Mouse (Mus musculus): ENCODE data around the gene Rtn4.
"Not testable (repeated sequence)": the region's sequence is repeated elsewhere in the genome, so short reads cannot be mapped to it uniquely, and the experiment has no call there.

Gene Rtn4

GRCm38 (mm10) chr11:29692683-29693272 is at the start of gene Rtn4:
TSS of gene Rtn4 (plus strand) at chr11:29692947.
- peak; percentile 97 for DNase-seq

DNA sequence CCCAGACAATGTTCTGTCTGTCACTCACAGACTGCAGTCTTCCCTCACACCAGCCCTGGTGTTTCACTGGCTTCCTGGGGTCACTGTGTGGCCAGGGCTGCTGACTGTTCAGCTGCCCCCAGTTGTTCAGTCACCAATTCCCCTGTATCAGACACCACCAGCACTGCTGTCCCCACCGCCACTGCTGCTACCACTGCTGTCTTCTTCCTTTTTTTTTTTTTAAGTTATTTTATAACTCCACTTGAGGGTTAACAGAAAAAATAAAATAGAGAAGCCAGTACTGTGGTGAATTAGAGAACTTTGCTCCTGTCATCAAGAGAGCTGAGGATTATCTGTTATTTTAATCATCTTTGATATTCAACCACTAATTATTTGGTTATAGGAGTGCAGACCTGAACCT is 48.3 kb upstream of the Rtn4 start:
- no peak for DNase-seq

DNA sequence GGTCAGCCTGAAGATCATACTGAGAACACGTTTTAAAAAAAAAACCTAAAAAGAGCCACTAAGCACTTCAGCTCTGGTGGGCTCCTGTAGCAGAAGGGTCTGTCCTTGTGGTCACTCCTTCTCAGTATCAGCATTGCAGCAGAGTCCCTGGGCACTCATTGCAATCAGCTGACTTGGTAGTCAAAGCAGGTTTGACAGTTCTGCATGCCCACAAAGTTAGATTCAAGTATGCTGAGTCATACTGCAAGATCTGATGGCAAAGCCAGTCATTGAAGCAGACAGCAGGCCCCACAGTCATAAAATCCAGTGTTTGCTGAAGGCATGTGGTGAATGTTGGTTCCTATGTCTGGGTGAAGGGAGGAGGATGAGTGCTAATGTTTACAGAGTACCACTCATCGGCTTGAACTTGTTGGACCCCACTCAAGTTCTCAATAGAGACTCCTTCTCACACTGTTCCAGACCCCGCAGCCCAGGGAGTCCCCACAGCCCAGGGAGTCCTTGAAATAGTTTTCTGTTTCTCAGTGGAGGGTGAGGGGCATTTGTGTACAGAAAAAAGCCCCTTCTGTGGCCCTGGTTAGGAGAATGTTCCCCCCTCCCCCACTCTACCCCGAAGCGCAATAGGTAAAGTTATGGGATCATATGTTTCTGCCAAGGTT is 47.2 kb upstream of the Rtn4 start:
- no peak for DNase-seq

- no peak for DNase-seq
Observed at GRCm38 (mm10) chr11:29647568-29648319, 45.0 kb upstream of the Rtn4 start.

- DNase-seq, result not testable (repeated sequence)
Observed at GRCm38 (mm10) chr11:29655381-29655780, 37.4 kb upstream of the Rtn4 start.

DNA sequence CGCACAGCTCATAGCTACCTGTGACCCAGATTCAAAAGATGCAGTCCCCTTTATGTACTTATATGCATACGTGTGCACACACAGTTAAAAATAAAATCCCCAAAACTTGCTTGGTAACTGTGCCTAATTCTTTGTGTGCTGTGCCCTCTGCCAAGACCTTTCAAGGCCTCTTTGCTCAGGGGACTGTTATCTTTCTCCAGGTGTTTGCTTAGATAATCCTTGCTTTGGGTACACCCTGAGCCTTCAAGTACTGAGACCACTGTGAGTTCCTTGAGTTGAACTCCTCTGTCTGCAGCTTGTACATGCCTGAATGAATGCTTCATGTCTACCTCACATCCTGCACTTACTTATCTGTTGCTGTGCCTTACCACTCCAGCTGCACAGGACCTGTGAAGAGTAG is 32.0 kb upstream of the Rtn4 start:
- DNase-seq, result no peak

- no peak for DNase-seq
Observed at GRCm38 (mm10) chr11:29667634-29668033, 25.1 kb upstream of the Rtn4 start.

GRCm38 (mm10) chr11:29669706-29670105 is 23.0 kb upstream of the Rtn4 start:
- no peak for DNase-seq

DNA sequence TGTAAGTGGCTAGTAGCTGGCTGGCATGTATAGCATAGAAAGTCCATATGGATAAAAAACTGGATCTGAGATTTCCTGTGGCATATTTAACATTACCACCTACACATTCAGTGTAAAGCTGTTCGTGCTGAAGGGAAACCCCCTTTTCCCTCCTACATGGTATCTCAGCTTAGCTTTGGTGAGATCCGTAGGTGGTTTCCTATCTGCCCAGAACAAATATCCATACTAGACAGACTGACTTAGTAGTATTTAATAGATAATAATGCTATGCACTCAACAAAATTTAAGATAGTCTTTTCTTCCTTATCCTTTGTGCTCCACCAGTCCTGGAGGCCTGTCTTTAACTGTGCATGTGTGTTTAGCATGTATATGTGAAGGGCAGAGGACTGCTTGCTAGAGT is 19.4 kb upstream of the Rtn4 start:
- no peak for DNase-seq

- no peak for DNase-seq
Observed at GRCm38 (mm10) chr11:29676718-29677117, 16.0 kb upstream of the Rtn4 start.

DNA sequence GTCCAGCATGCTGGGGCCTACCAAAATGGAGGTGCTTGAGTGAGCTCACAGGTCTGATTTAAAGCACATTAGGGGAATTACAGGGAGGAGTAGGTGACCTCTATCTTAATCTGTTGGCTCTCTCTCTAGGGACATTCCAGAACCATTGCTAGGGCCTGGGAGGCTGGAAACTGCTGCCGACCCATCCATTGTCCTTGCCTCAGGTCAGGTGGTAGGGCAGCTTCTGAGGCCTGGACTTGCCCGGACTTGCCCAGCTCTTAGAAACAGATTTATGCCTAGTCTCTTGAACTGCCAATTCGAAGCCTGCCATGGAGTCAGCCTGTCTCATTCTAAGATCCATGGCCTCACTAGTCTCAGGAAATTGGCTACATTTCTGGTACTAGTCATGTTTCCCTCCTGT is 12.8 kb upstream of the Rtn4 start:
- no peak for DNase-seq

DNA sequence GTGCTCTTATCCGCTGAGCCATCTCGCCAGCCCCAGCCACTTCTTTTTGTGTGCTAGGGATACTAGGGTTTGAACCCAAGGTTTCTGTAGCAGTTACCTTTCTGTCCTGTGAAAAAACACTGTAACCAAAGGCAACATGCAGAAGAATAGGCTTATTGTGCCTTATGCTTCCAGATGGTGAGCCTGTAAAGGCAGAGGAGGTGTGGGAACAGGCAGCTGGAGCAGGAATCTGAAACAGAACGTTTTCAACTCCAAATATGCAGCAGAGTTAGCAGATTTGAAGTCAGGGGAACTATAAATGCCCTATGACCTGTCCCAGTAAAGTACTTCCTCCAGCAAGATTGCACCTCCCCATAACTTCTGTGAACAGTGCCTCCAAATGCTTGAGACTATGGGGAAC is 12.0 kb upstream of the Rtn4 start:
- no peak for DNase-seq

- DNase-seq, result no peak
Observed at GRCm38 (mm10) chr11:29684272-29684671, 8.5 kb upstream of the Rtn4 start.

DNA sequence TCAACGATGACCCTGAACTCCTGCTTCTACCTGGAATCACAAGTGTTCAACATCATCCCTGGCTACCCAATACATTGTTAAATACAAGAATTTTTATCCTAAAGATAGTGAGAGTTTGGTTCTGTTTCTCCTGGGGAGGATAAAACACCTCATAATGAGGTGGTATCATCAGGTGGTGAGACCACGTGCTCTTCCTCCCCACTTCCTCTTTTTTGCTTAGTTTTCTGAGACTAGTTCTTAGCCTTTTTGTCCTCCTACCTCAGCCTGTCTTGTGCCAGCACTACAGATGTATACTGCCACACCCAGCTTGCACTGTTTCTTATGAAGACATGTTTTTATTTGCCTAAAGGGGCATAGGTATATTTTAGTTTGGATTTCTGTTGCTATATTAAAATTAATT is 6.6 kb upstream of the Rtn4 start:
- no peak for DNase-seq

GRCm38 (mm10) chr11:29691556-29691955 is 1.2 kb upstream of the Rtn4 start:
- DNase-seq, result no peak

- DNase-seq, result peak; percentile 16
Observed at GRCm38 (mm10) chr11:29692111-29692682, 550 bp upstream of the Rtn4 start.

DNA sequence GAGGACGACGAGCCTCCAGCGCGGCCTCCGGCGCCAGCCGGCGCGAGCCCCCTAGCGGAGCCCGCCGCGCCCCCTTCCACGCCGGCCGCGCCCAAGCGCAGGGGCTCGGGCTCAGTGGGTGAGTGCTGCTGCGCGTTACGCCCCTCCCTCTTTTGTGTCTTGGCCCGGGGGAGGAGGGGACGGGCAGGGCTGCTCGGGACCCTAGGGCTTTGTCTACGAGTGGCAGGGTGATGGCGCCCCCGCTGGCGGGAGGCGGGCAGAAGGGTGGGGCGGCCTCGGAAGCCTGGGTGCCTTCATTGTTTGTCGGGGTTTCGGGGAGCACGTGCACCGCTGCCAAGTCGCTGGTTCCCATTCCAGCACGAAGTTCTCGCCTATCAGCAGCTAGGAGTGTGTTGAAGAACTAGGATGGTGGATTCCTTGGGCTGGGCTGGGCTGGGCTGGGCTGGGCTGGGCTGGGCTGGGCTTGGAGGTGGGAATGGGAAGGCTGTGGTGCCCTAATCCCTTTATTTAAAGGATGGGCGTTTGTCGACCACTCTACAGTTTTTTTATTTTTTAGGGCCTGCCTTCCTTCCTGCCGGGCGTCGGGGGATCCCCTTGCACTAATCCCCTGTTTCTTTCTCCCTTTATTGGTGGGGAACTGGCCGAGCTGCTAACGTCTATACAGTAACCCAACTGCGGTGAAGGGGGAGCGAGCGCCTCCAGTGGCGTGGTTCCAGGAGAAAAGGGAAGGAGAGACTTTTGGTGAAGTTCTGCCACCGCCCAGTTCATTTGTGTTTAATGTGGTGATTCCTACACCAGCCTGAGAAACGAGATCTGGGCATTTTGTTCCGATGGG is 1.0 kb downstream of the Rtn4 start:
- peak; percentile 74 for DNase-seq

DNA sequence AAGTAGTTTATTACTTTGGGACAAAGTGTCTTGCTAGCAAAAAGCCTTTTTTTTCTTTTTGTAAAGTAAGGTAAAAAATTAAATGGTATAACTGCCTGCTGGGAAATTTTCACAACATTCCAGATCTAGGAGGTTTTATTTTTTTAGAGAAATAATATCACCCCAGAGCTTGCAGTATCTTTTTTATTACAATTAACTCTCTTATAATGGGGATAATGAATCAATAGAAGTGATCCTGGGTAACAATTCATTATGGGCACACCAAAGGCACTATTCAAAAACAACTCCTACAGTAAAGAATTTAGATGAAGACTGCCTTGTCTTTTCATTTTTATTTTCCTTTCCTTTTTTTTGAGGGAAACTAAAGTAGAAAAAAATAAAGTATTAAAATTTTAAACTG is 2.0 kb downstream of the Rtn4 start:
- no peak for DNase-seq

DNA sequence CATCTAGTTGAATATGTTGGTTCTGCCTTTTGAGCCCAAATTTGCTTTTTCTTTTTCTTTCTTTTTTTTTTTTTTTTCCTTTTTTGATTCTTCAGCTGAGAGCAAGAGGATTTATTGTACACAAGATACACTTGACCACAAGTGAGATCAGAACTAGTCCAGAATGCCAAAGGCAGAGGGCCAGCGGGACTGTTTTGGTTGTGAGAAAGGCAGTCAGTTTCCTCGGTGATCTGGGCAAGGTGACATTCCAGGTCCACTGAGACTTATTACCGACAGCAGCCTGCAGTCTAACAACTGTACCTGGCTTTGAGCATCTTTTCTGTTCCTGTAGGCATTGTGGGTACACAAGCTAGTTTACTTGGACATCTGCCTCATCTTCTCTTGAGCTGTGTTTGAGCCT is 10.0 kb downstream of the Rtn4 start:
- DNase-seq, result no peak

DNA sequence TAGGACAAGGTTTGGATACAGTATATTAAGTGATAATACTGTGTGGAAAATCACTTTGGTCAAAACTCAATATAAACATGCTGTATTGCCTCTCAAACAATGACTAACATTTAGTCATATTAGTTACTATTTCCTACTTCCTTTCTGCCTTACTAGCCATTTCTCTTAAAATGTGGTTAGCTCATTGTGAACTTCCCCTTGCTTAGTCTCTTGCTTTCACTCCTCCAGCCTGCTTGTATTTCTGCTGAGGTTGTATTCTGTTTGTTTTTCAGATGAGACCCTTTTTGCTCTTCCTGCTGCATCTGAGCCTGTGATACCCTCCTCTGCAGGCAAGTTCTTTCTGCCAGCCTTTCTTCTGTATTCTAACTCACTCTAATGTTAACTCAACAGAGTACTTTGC is 12.5 kb downstream of the Rtn4 start:
- DNase-seq, result no peak

DNA sequence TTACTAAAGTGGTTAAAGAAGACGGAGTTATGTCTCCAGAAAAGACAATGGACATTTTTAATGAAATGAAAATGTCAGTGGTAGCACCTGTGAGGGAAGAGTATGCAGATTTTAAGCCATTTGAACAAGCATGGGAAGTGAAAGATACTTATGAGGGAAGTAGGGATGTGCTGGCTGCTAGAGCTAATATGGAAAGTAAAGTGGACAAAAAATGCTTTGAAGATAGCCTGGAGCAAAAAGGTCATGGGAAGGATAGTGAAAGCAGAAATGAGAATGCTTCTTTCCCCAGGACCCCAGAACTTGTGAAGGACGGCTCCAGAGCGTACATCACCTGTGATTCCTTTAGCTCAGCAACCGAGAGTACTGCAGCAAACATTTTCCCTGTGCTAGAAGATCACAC is 14.1 kb downstream of the Rtn4 start:
- no peak for DNase-seq

- no peak for DNase-seq
Observed at GRCm38 (mm10) chr11:29709512-29709911, 16.8 kb downstream of the Rtn4 start.

DNA sequence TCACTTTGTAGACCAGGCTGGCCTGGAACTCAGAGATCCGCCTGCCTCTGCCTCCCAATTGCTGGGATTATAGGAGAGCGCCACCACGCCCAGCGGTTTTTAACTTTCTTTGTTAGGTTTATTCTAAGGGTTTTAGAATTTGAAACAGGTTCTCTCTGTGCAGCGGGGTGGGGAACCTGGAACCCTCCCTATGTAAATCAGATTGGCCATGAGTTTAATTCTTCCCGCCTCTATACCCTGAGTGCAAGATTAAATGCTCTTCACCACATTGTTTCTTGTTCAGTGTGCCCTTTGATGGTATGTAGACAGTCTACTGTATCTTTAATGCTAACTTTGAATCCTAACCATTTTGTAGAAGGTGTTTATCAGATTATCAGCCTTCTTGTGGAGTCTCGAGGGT is 21.4 kb downstream of the Rtn4 start:
- DNase-seq, result no peak

Measured in cerebellum, adult 11 months (tissue).